Mouse (Mus musculus) kidney, adult 2 months (tissue): ENCODE measurements around the gene Luc7l2. TPM values are rescaled to one million over a fixed set of nuclear protein-coding genes. Genes with fewer than 3 reads are reported as not detected.

ENCODE experiments used
- DNase-seq: peaks from one replicate; pipeline ENCODE4 v3.0.0; 2021
- H3K27ac ChIP-seq: fragments of 200-500 bp; 2 replicates; pipeline ENCODE4 v1.5.1; 2012; ENCODE audit warnings: low read depth, low read length, control low read depth, inconsistent platforms; ENCODE audit not compliant: insufficient read depth
- H3K27me3 ChIP-seq: fragments of 200-500 bp; replicated peaks from 2 replicates; pipeline ENCODE4 v1.6.1; 2012; ENCODE audit warnings: mild to moderate bottlenecking, moderate library complexity, low read length, inconsistent platforms; ENCODE audit not compliant: control insufficient read depth, insufficient read depth
- H3K36me3 ChIP-seq: fragments of 200-500 bp; 2 replicates; pipeline ENCODE4 v1.6.1; 2012; ENCODE audit warnings: mild to moderate bottlenecking, moderate library complexity, low read length, inconsistent platforms; ENCODE audit not compliant: control insufficient read depth, insufficient read depth
- H3K4me1 ChIP-seq: fragments of 200-500 bp; 2 replicates; pipeline ENCODE4 v1.6.1; 2011; ENCODE audit warnings: low read length; ENCODE audit not compliant: control insufficient read depth, insufficient read depth
- H3K4me3 ChIP-seq: fragments of 200-500 bp; 2 replicates; pipeline ENCODE4 v1.5.1; 2011; ENCODE audit warnings: mild to moderate bottlenecking, low read depth, low read length, control low read depth; ENCODE audit not compliant: insufficient read depth
- CTCF ChIP-seq: fragments of 200-500 bp; conservative IDR thresholded peaks from 2 replicates; pipeline ENCODE4 v1.5.1; 2011; ENCODE audit warnings: low read depth, mild to moderate bottlenecking, control low read depth, low read length, moderate library complexity, mixed read lengths; ENCODE audit not compliant: insufficient read depth, insufficient read length
- POLR2A ChIP-seq: fragments of 200-500 bp; IDR thresholded peaks from one replicate; pipeline ENCODE4 v1.6.1; 2011; ENCODE audit warnings: low read depth, low read length, control low read depth
- WGBS: fragments of 180-500 bp; shearing (Covaris S2); methylation state at CpG from one replicate; pipeline ENCODE4 v1.1.7; 2018; 5-methylcytosine and 5-hydroxymethylcytosine counted together
- polyA plus RNA-seq: library from polyadenylated mRNA; depleted of rRNA; stranded (reverse); fragments of >200 nt; gene quantifications from 2 replicates; pipeline ENCODE4 v1.2.3, GENCODE M21; 2012

The Luc7l2 gene
- polyA plus RNA-seq, 1 experiment: 24.5 TPM

GRCm38 (mm10) chr6:38626086-38626485 lies 75.0 kb downstream of the Luc7l2 start:
- DNase-seq: no peak
- H3K4me1 ChIP-seq: no peaks in the 10 kb centered on the region
- H3K27me3 ChIP-seq: no peaks in the 10 kb centered on the region
- no peak overlapping the region for H3K27ac ChIP-seq
- no peaks in the 10 kb centered on the region for H3K36me3 ChIP-seq
- TF ChIP-seq CTCF (no peak), POLR2A (no peak)
- 98% methylated on average over 5 of the region's 5 CpGs for WGBS
- no peak overlapping the region for H3K4me3 ChIP-seq

GRCm38 (mm10) chr6:38627081-38627480 lies 75.9 kb downstream of the Luc7l2 start:
- TF ChIP-seq CTCF: no peak
- no peak for TF ChIP-seq POLR2A
- Histone ChIP-seq H3K27ac (no peak overlapping the region), H3K4me1 (no peaks in the 10 kb centered on the region), H3K27me3 (no peaks in the 10 kb centered on the region), H3K4me3 (no peak overlapping the region), H3K36me3 (no peaks in the 10 kb centered on the region)
- no peak for DNase-seq
- WGBS: 93% methylated on average over 4 of the region's 4 CpGs

GRCm38 (mm10) chr6:38627486-38627885 lies 76.4 kb downstream of the Luc7l2 start:
- Histone ChIP-seq H3K36me3 (no peaks in the 10 kb centered on the region), H3K27ac (no peak overlapping the region), H3K4me1 (no peaks in the 10 kb centered on the region), H3K27me3 (no peaks in the 10 kb centered on the region), H3K4me3 (no peak overlapping the region)
- WGBS: 89% methylated on average over 4 of the region's 4 CpGs
- TF ChIP-seq CTCF (no peak), POLR2A (no peak)
- no peak for DNase-seq

GRCm38 (mm10) chr6:38629556-38629955 lies 78.4 kb downstream of the Luc7l2 start:
- no peaks in the 10 kb centered on the region for H3K4me1 ChIP-seq
- no peaks in the 10 kb centered on the region for H3K27me3 ChIP-seq
- H3K36me3 ChIP-seq: no peaks in the 10 kb centered on the region
- no peak overlapping the region for H3K4me3 ChIP-seq
- TF ChIP-seq POLR2A: no peak
- no peak for TF ChIP-seq CTCF
- no peak overlapping the region for H3K27ac ChIP-seq
- WGBS: 96% methylated on average over 1 of the region's 1 CpGs
- DNase-seq: no peak

GRCm38 (mm10) chr6:38632826-38633225 lies 81.7 kb downstream of the Luc7l2 start:
- no peak for TF ChIP-seq CTCF
- no peak for TF ChIP-seq POLR2A
- Histone ChIP-seq H3K27me3 (no peaks in the 10 kb centered on the region), H3K4me3 (no peak overlapping the region), H3K36me3 (no peaks in the 10 kb centered on the region), H3K4me1 (peaks cover 4% of the 10 kb centered on the region; the same call in 1 of the 2 replicates), H3K27ac (no peak overlapping the region)
- DNase-seq: no peak
- 96% methylated on average over 2 of the region's 2 CpGs for WGBS

- no peak overlapping the region for H3K27ac ChIP-seq
- H3K27me3 ChIP-seq: no peaks in the 10 kb centered on the region
- H3K36me3 ChIP-seq: no peaks in the 10 kb centered on the region
- 88% methylated on average over 8 of the region's 8 CpGs for WGBS
- DNase-seq: no peak
- no peak overlapping the region for H3K4me3 ChIP-seq
- TF ChIP-seq POLR2A: no peak
- TF ChIP-seq CTCF: no peak
- H3K4me1 ChIP-seq: peaks cover 4% of the 10 kb centered on the region; the same call in 1 of the 2 replicates
Observed at GRCm38 (mm10) chr6:38634461-38634860, 83.3 kb downstream of the Luc7l2 start.

- Histone ChIP-seq H3K4me3 (peak overlapping the region; percentile 62), H3K4me1 (peaks cover 4% of the 10 kb centered on the region; the same call in 1 of the 2 replicates), H3K36me3 (no peaks in the 10 kb centered on the region), H3K27me3 (no peaks in the 10 kb centered on the region), H3K27ac (no peak overlapping the region)
- peak; percentile 55 for DNase-seq
- TF ChIP-seq POLR2A: no peak
- TF ChIP-seq CTCF: no peak
- 1% methylated on average over 72 of the region's 72 CpGs for WGBS
Observed at GRCm38 (mm10) chr6:38635941-38636851, 85.1 kb downstream of the Luc7l2 start.
